8 mouse cellular contexts compared by ENCODE assay signal in genomic region chr17:79615897-79616296, GRCm38 (mm10). TPM values are rescaled to one million over a fixed set of nuclear protein-coding genes. Genes with fewer than 3 reads are reported as not detected.
A peak's percentile ranks its signal among the peaks of the same experiment; 100 is the strongest.
DNase-seq lines count a peak whose midpoint lies in the region; ATAC-seq and TF ChIP-seq lines count a peak whose summit lies in the region.

No protein-coding gene starts in this region.

- no peak for TF ChIP-seq CTCF in testis, adult 2 months (IDR thresholded peaks at IDR 0.05; ENCODE audit: control insufficient read depth, insufficient read depth, insufficient replicate concordance, low read depth, low read length)

- intact Hi-C loops in gastrocnemius, postnatal 36 days (cut with DNase I) = no loop called here

- ATAC-seq in liver, embryonic 13.5 days (ENCODE audit: low read depth) = no peak

- no peak for TF ChIP-seq POLR2A in testis, adult 2 months (IDR thresholded peaks at IDR 0.05; ENCODE audit: control insufficient read depth, low read depth, low read length)

- H3K27me3 ChIP-seq in testis, adult 2 months (ENCODE audit: control insufficient read depth, insufficient read depth, low read length) = no peaks in the 10 kb centered on the region
- H3K27me3 ChIP-seq in liver, embryonic 13.5 days = no peaks in the 10 kb centered on the region

- H3K4me3 ChIP-seq in testis, adult 2 months (ENCODE audit: control insufficient read depth, low read depth, low read length) = peak overlapping the region; percentile 99
- peak overlapping the region; percentile 78 for H3K4me3 ChIP-seq in liver, embryonic 13.5 days (replicated peaks)

- peak overlapping the region; percentile 92 for H3K27ac ChIP-seq in testis, adult 2 months (ENCODE audit: control insufficient read depth, insufficient read depth, low read depth, low read length)
- no peak overlapping the region for H3K27ac ChIP-seq in liver, embryonic 13.5 days

- peak; percentile 6 for DNase-seq in embryo, embryonic 10 days (ENCODE audit: low spot score)
- no peak for DNase-seq in embryo, embryonic 10.5 days (ENCODE audit: low spot score)
- no peak for DNase-seq in testis, postnatal 14 days (ENCODE audit: low spot score)
- DNase-seq in liver, embryonic 13.5 days = no peak
- no peak for DNase-seq in ovary, postnatal 10 days (ENCODE audit: low spot score)
- no peak for DNase-seq in layer of hippocampus, postnatal 14 days (ENCODE audit: low spot score in 2 of 2)
- no peak for DNase-seq in gastrocnemius, postnatal 36 days

- H3K4me1 ChIP-seq in testis, adult 2 months (ENCODE audit: control insufficient read depth, insufficient read depth, low read length) = no peaks in the 10 kb centered on the region; the same call in 1 of the 2 replicates
- peaks cover 15% of the 10 kb centered on the region for H3K4me1 ChIP-seq in liver, embryonic 13.5 days (replicated peaks)

- peak overlapping the region; percentile 81 for H3K4me2 ChIP-seq in liver, embryonic 13.5 days

- no peaks in the 10 kb centered on the region for H3K9me3 ChIP-seq in liver, embryonic 13.5 days (replicated peaks)

- no peaks in the 10 kb centered on the region for H3K36me3 ChIP-seq in testis, adult 2 months (ENCODE audit: control insufficient read depth, insufficient read depth, low read length)
- no peaks in the 10 kb centered on the region for H3K36me3 ChIP-seq in liver, embryonic 13.5 days

- 77% methylated on average over 9 of the region's 9 CpGs for WGBS in liver, embryonic 13.5 days (ENCODE audit: insufficient replicate concordance)

- no peak overlapping the region; the same call in 1 of the 2 replicates for H3K9ac ChIP-seq in liver, embryonic 13.5 days

RNA-seq across cellular contexts. Expression of gene Rmdn2, which starts 4.2 kb away (rescaled TPM):
- polyA plus RNA-seq in testis, adult 2 months (2012; rRNA removed) = 120 and 143 TPM in 2 replicates
- polyA plus RNA-seq in liver, embryonic 13.5 days (2015; fragmentation: Nextera tagmentation; extraction: Ambion mirVana) = 4.7 and 4.8 TPM in 2 replicates
- 10 to 100 TPM in 1 of 2 experiments, 1 to 10 TPM in 1; 9.0 to 10.9 TPM for total RNA-seq in layer of hippocampus, postnatal 14 days (2021)
- total RNA-seq in gastrocnemius, postnatal 36 days (2021) = 10 to 100 TPM in 1 of 2 experiments, 1 to 10 TPM in 1; 8.4 to 10.1 TPM
